Mouse (Mus musculus) liver, embryonic 14.5 days (tissue): ENCODE measurements at regions not wholly inside any gene's neighbourhood (a gene's known extent, or its start where the extent isn't known, plus 50 kb on each side); places are given as distances from the start of the nearest gene placed in this dataset.
"Not testable (repeated sequence)": the region's sequence is repeated elsewhere in the genome, so short reads cannot be mapped to it uniquely, and the experiment has no call there.

Experiments
- ATAC-seq: fragments of 200-750 bp; cut with Nextera tagmentation; 2 replicates; pipeline ENCODE4 v1.8.0; 2017; ENCODE audit warnings: moderate number of reproducible peaks, mild to moderate bottlenecking, moderate library complexity; ENCODE audit not compliant: insufficient read depth
- DNase-seq, 3 experiments: peaks; one replicate each; pipeline ENCODE4 v3.0.0-alpha.2; 2012 to 2013; ENCODE audit warnings: low read depth in 3 of 3, low spot score in 3 of 3
- H3K27ac ChIP-seq: fragments of 300-500 bp; sonication (generic); 2 replicates; pipeline ENCODE4 v1.5.1; 2014; ENCODE audit warnings: moderate library complexity, mild to moderate bottlenecking, control low read depth, inconsistent platforms
- H3K27me3 ChIP-seq: fragments of 300-500 bp; sonication (generic); 2 replicates; pipeline ENCODE4 v1.6.1; 2014; ENCODE audit warnings: mild to moderate bottlenecking, low read length, moderate library complexity; ENCODE audit not compliant: control insufficient read depth, insufficient read depth
- H3K36me3 ChIP-seq: fragments of 300-500 bp; sonication (generic); replicated peaks from 2 replicates; pipeline ENCODE4 v1.6.1; 2014; ENCODE audit warnings: low read depth; ENCODE audit not compliant: control insufficient read depth, insufficient read depth
- H3K4me1 ChIP-seq, 2 experiments: fragments of 200-500 bp in 1 of 2; fragments of 300-500 bp in 1 of 2; sonication (generic) in 1 of 2; replicated peaks; 2 replicates each; pipeline ENCODE4 v1.6.1; 2012 to 2014; ENCODE audit warnings: antibody characterized with exemption in 1 of 2, inconsistent platforms in 1 of 2, low read length in 1 of 2; ENCODE audit not compliant: control insufficient read depth in 2 of 2, insufficient read depth in 2 of 2
- H3K4me2 ChIP-seq: fragments of 300-500 bp; sonication (generic); 2 replicates; pipeline ENCODE4 v1.6.1; 2014; ENCODE audit warnings: low read depth, mild to moderate bottlenecking, control low read depth, moderate library complexity
- H3K4me3 ChIP-seq, 2 experiments: fragments of 200-500 bp in 1 of 2; fragments of 300-500 bp in 1 of 2; sonication (generic) in 1 of 2; 2 replicates each; pipeline ENCODE4 v1.5.1; 2012 to 2014; ENCODE audit warnings: low read depth in 2 of 2, low read length in 2 of 2, mild to moderate bottlenecking in 2 of 2, control low read depth in 1 of 2, inconsistent platforms in 1 of 2, moderate library complexity in 1 of 2; ENCODE audit not compliant: insufficient read depth in 1 of 2
- H3K9ac ChIP-seq: fragments of 300-500 bp; sonication (generic); replicated peaks from 2 replicates; pipeline ENCODE4 v1.6.1; 2014; ENCODE audit warnings: mild to moderate bottlenecking, control low read depth, moderate library complexity
- H3K9me3 ChIP-seq: fragments of 300-500 bp; sonication (generic); 2 replicates; pipeline ENCODE4 v1.6.1; 2016; ENCODE audit warnings: low read length, mixed read lengths; ENCODE audit not compliant: control insufficient read depth
- CTCF ChIP-seq: IDR thresholded peaks from 2 replicates; pipeline ENCODE4 v1.5.1; 2016; ENCODE audit warnings: antibody characterized with exemption, low read depth, control low read depth
- EP300 ChIP-seq: IDR thresholded peaks from 2 replicates; pipeline ENCODE4 v1.6.1; 2016; ENCODE audit warnings: antibody characterized with exemption, low read depth
- WGBS: fragments of 180-500 bp; shearing (Covaris S2); extraction: QIAGEN DNeasy Blood & Tissue Kit; methylation state at CpG from one replicate; pipeline ENCODE4 v1.1.7; 2014; ENCODE audit not compliant: insufficient replicate concordance; 5-methylcytosine and 5-hydroxymethylcytosine counted together

- H3K4me2 ChIP-seq = no peak overlapping the region
- no peak overlapping the region for H3K27ac ChIP-seq
- no peaks in the 10 kb centered on the region for H3K36me3 ChIP-seq
- 60% methylated on average over 3 of the region's 3 CpGs for WGBS
- H3K9ac ChIP-seq = no peak overlapping the region
- DNase-seq (no peak), ATAC-seq (no peak)
- H3K9me3 ChIP-seq = no peaks in the 10 kb centered on the region
- H3K4me1 ChIP-seq = no peaks in the 10 kb centered on the region
- H3K4me3 ChIP-seq = no peak overlapping the region
- no peaks in the 10 kb centered on the region for H3K27me3 ChIP-seq
- TF ChIP-seq CTCF (no peak), EP300 (no peak)
These were observed 167.1 kb upstream of the Plcz1 start for GRCm38 (mm10) chr6:140208375-140208774.

- 75% methylated on average over 11 of the region's 11 CpGs for WGBS
- DNase-seq, H3K9me3 ChIP-seq, H3K36me3 ChIP-seq, H3K4me1 ChIP-seq, H3K27ac ChIP-seq, H3K4me3 ChIP-seq, H3K9ac ChIP-seq, ATAC-seq, H3K27me3 ChIP-seq, H3K4me2 ChIP-seq: not testable (repeated sequence)
These were observed 165.4 kb upstream of the Plcz1 start for GRCm38 (mm10) chr6:140206676-140207075.

- Histone ChIP-seq H3K36me3 (no peaks in the 10 kb centered on the region), H3K27ac (no peak overlapping the region), H3K27me3 (no peaks in the 10 kb centered on the region), H3K4me2 (no peak overlapping the region), H3K4me3 (no peak overlapping the region), H3K4me1 (no peaks in the 10 kb centered on the region), H3K9me3 (no peaks in the 10 kb centered on the region), H3K9ac (no peak overlapping the region)
- no peak for DNase-seq
- 40% methylated on average over 1 of the region's 1 CpGs for WGBS
- TF ChIP-seq CTCF = no peak
- no peak for TF ChIP-seq EP300
- no peak for ATAC-seq
These were observed 160.1 kb upstream of the Plcz1 start for GRCm38 (mm10) chr6:140201356-140201755.

- WGBS = 46% methylated on average over 5 of the region's 5 CpGs
- no peak overlapping the region for H3K4me2 ChIP-seq
- no peak overlapping the region for H3K27ac ChIP-seq
- H3K9me3 ChIP-seq = no peaks in the 10 kb centered on the region
- H3K4me1 ChIP-seq = no peaks in the 10 kb centered on the region
- H3K9ac ChIP-seq = no peak overlapping the region
- no peak overlapping the region for H3K4me3 ChIP-seq
- ATAC-seq (no peak), DNase-seq (no peak)
- no peak for TF ChIP-seq CTCF
- no peak for TF ChIP-seq EP300
- H3K27me3 ChIP-seq = no peaks in the 10 kb centered on the region
- no peaks in the 10 kb centered on the region for H3K36me3 ChIP-seq
These were observed 159.1 kb upstream of the Plcz1 start for GRCm38 (mm10) chr6:140200322-140200721.

- Histone ChIP-seq H3K4me2 (no peak overlapping the region), H3K36me3 (no peaks in the 10 kb centered on the region), H3K4me1 (no peaks in the 10 kb centered on the region), H3K27me3 (no peaks in the 10 kb centered on the region), H3K9ac (no peak overlapping the region), H3K9me3 (no peaks in the 10 kb centered on the region), H3K4me3 (no peak overlapping the region), H3K27ac (no peak overlapping the region)
- 59% methylated on average over 6 of the region's 6 CpGs for WGBS
- ATAC-seq (no peak), DNase-seq (no peak)
- no peak for TF ChIP-seq EP300
These were observed 156.8 kb upstream of the Plcz1 start for GRCm38 (mm10) chr6:140198036-140198435.
